In genomic region chr16:35982902-35983516, GRCm38 (mm10) we compare ENCODE assay signal across 8 mouse cellular contexts. TPM values are rescaled to one million over a fixed set of nuclear protein-coding genes. Genes with fewer than 3 reads are reported as not detected.
DNase-seq lines count a peak whose midpoint lies in the region; ATAC-seq and TF ChIP-seq lines count a peak whose summit lies in the region.

No protein-coding gene starts in this region.

- peak overlapping the region; percentile 99 for H3K27ac ChIP-seq in embryonic facial prominence, embryonic 14.5 days (replicated peaks; ENCODE audit: low read depth, low read length)
- peak overlapping the region; percentile 99 for H3K27ac ChIP-seq in limb, embryonic 14.5 days (replicated peaks; ENCODE audit: low read depth, low read length)
- H3K27ac ChIP-seq in midbrain, postnatal 0 days (ENCODE audit: low read depth, low read length) = peak overlapping the region; percentile 97

- H3K4me1 ChIP-seq in embryonic facial prominence, embryonic 14.5 days (ENCODE audit: control insufficient read depth, insufficient read depth, low read length) = peaks cover 7% of the 10 kb centered on the region
- H3K4me1 ChIP-seq in limb, embryonic 14.5 days (ENCODE audit: control insufficient read depth, insufficient read depth, low read length) = 0 out of 2 replicates have a peak, but pooled peaks cover 8% of the 10 kb centered on the region
- H3K4me1 ChIP-seq in midbrain, postnatal 0 days (ENCODE audit: insufficient read depth, low read length) = no peaks in the 10 kb centered on the region; the same call in 1 of the 2 replicates

- no peaks in the 10 kb centered on the region for H3K9me3 ChIP-seq in embryonic facial prominence, embryonic 14.5 days (ENCODE audit: control insufficient read depth, low read length)
- H3K9me3 ChIP-seq in limb, embryonic 14.5 days (ENCODE audit: control insufficient read depth, low read length) = no peaks in the 10 kb centered on the region
- H3K9me3 ChIP-seq in midbrain, postnatal 0 days (ENCODE audit: low read length) = no peaks in the 10 kb centered on the region

- peak; percentile 83; the same call in 1 of the 2 replicates for TF ChIP-seq POLR2A in limb, embryonic 14.5 days (IDR thresholded peaks at IDR 0.05; ENCODE audit: borderline replicate concordance, extremely low read depth, insufficient read depth, insufficient read length)

- peak; percentile 96 for ATAC-seq in embryonic facial prominence, embryonic 14.5 days (ENCODE audit: low read depth)
- ATAC-seq in limb, embryonic 14.5 days (ENCODE audit: low FRiP score, low read depth) = peak; percentile 94
- ATAC-seq in midbrain, postnatal 0 days (ENCODE audit: low FRiP score) = peak; percentile 96

- no peak; the same call in 1 of the 2 replicates for TF ChIP-seq CTCF in midbrain, postnatal 0 days (IDR thresholded peaks at IDR 0.05)

- H3K4me2 ChIP-seq in embryonic facial prominence, embryonic 14.5 days (ENCODE audit: low read depth, low read length) = peak overlapping the region; percentile 74
- H3K4me2 ChIP-seq in limb, embryonic 14.5 days (replicated peaks; ENCODE audit: low read depth, low read length, severe bottlenecking) = peak overlapping the region; percentile 60
- peak overlapping the region; percentile 58 for H3K4me2 ChIP-seq in midbrain, postnatal 0 days (ENCODE audit: low read depth, low read length, poor library complexity, severe bottlenecking)

- H3K36me3 ChIP-seq in embryonic facial prominence, embryonic 14.5 days (ENCODE audit: control insufficient read depth, insufficient read depth, low read length) = no peaks in the 10 kb centered on the region
- no peaks in the 10 kb centered on the region for H3K36me3 ChIP-seq in limb, embryonic 14.5 days (ENCODE audit: control insufficient read depth, insufficient read depth, low read length)
- no peaks in the 10 kb centered on the region for H3K36me3 ChIP-seq in midbrain, postnatal 0 days (ENCODE audit: insufficient read depth, low read length)

- no peaks in the 10 kb centered on the region for H3K27me3 ChIP-seq in embryonic facial prominence, embryonic 14.5 days (replicated peaks; ENCODE audit: control insufficient read depth, insufficient read depth, low read length)
- H3K27me3 ChIP-seq in limb, embryonic 14.5 days (ENCODE audit: control insufficient read depth, insufficient read depth, low read length) = no peaks in the 10 kb centered on the region
- H3K27me3 ChIP-seq in midbrain, postnatal 0 days (ENCODE audit: insufficient read depth, low read length) = no peaks in the 10 kb centered on the region

- peak overlapping the region; percentile 79 for H3K4me3 ChIP-seq in embryonic facial prominence, embryonic 14.5 days (ENCODE audit: low read depth, low read length)
- peak overlapping the region; percentile 85 for H3K4me3 ChIP-seq in limb, embryonic 14.5 days (replicated peaks; ENCODE audit: low read length)
- peak overlapping the region; percentile 81 for H3K4me3 ChIP-seq in midbrain, postnatal 0 days (ENCODE audit: low read depth, low read length)

- 0% methylated on average over 22 of the region's 54 CpGs for WGBS in embryonic facial prominence, embryonic 14.5 days
- under 1% methylated on average over 47 of the region's 54 CpGs for WGBS in limb, embryonic 14.5 days
- under 1% methylated on average over 30 of the region's 54 CpGs for WGBS in midbrain, postnatal 0 days

- DNase-seq in 3T3-L1 (ENCODE audit: low read depth, low spot score) = peak; percentile 92
- peak; percentile 76 to 86 for DNase-seq in adrenal gland, postnatal 4 days (ENCODE audit: low spot score in 2 of 2)
- peak; percentile 96 for DNase-seq in embryonic facial prominence, embryonic 14.5 days (ENCODE audit: low spot score)
- DNase-seq in heart, adult 8-10 months (ENCODE audit: low spot score) = peak; percentile 88
- DNase-seq in kidney, adult 9 months = peak; percentile 88
- peak; percentile 87 for DNase-seq in limb, embryonic 14.5 days (ENCODE audit: low spot score)
- DNase-seq in midbrain, postnatal 0 days (ENCODE audit: low spot score) = peak; percentile 95
- peak; percentile 85 to 88 for DNase-seq in spleen, postnatal 14 days (ENCODE audit: low spot score in 2 of 2)

- H3K9ac ChIP-seq in embryonic facial prominence, embryonic 14.5 days (ENCODE audit: low read depth, low read length) = peak overlapping the region; percentile 95
- peak overlapping the region; percentile 93 for H3K9ac ChIP-seq in limb, embryonic 14.5 days (ENCODE audit: low read depth, low read length, severe bottlenecking)
- peak overlapping the region; percentile 91 for H3K9ac ChIP-seq in midbrain, postnatal 0 days (replicated peaks; ENCODE audit: low read length, poor library complexity, severe bottlenecking)

RNA-seq across cellular contexts. Expression of gene Kpna1, which starts 4.5 kb away (rescaled TPM):
- 10 to 100 TPM; 49.9 to 58.6 TPM for total RNA-seq in adrenal gland, postnatal 4 days (2021)
- polyA plus RNA-seq in embryonic facial prominence, embryonic 14.5 days (2014; fragmentation: Nextera tagmentation; extraction: Ambion mirVana) = 40.4 and 42.0 TPM in 2 replicates
- total RNA-seq in heart, adult 8-10 months (2022) = 100 to 1,000 TPM; 115 to 133 (median 122) TPM
- 14.7 and 15.4 TPM in 2 replicates for polyA plus RNA-seq in limb, embryonic 14.5 days (2012; rRNA removed)
- polyA plus RNA-seq in limb, embryonic 14.5 days (2014; fragmentation: Nextera tagmentation; extraction: Ambion mirVana) = 38.7 and 39.5 TPM in 2 replicates
- total RNA-seq in midbrain, postnatal 0 days (2014; rRNA removed) = 68.5 and 84.4 TPM in 2 replicates
- 56.0 and 61.6 TPM in 2 replicates for polyA plus RNA-seq in midbrain, postnatal 0 days (2015; fragmentation: Nextera tagmentation; extraction: Ambion mirVana)

RNA-seq across cellular contexts. Expression of gene Dtx3l, which starts 44.1 kb away (rescaled TPM):
- total RNA-seq in adrenal gland, postnatal 4 days (2021) = 10 to 100 TPM in 1 of 2 experiments, 1 to 10 TPM in 1; 9.4 to 12.4 TPM
- 4.3 and 4.5 TPM in 2 replicates for polyA plus RNA-seq in embryonic facial prominence, embryonic 14.5 days (2014; fragmentation: Nextera tagmentation; extraction: Ambion mirVana)
- 10 to 100 TPM in 2 of 4 experiments, 1 to 10 TPM in 2; 8.1 to 11.3 (median 10.3) TPM for total RNA-seq in heart, adult 8-10 months (2022)
- 1.8 and 2.0 TPM in 2 replicates for polyA plus RNA-seq in limb, embryonic 14.5 days (2012; rRNA removed)
- 3.2 and 3.5 TPM in 2 replicates for polyA plus RNA-seq in limb, embryonic 14.5 days (2014; fragmentation: Nextera tagmentation; extraction: Ambion mirVana)
- total RNA-seq in midbrain, postnatal 0 days (2014; rRNA removed) = 1.9 and 2.3 TPM in 2 replicates
- 0.93 and 1.2 TPM in 2 replicates for polyA plus RNA-seq in midbrain, postnatal 0 days (2015; fragmentation: Nextera tagmentation; extraction: Ambion mirVana)

RNA-seq across cellular contexts. Expression of gene Parp9, which starts 44.7 kb away (rescaled TPM):
- total RNA-seq in adrenal gland, postnatal 4 days (2021) = 10 to 100 TPM; 17.7 to 18.4 TPM
- 5.4 and 6.1 TPM in 2 replicates for polyA plus RNA-seq in embryonic facial prominence, embryonic 14.5 days (2014; fragmentation: Nextera tagmentation; extraction: Ambion mirVana)
- 10 to 100 TPM in 2 of 4 experiments, 1 to 10 TPM in 2; 7.5 to 11.6 (median 9.8) TPM for total RNA-seq in heart, adult 8-10 months (2022)
- 3.5 and 4.1 TPM in 2 replicates for polyA plus RNA-seq in limb, embryonic 14.5 days (2012; rRNA removed)
- polyA plus RNA-seq in limb, embryonic 14.5 days (2014; fragmentation: Nextera tagmentation; extraction: Ambion mirVana) = 4.3 and 5.3 TPM in 2 replicates
- 3.0 and 4.3 TPM in 2 replicates for total RNA-seq in midbrain, postnatal 0 days (2014; rRNA removed)
- 1.9 and 3.3 TPM in 2 replicates for polyA plus RNA-seq in midbrain, postnatal 0 days (2015; fragmentation: Nextera tagmentation; extraction: Ambion mirVana)

RNA-seq across cellular contexts. Expression of gene Wdr5b, which starts 58.0 kb away (rescaled TPM):
- total RNA-seq in adrenal gland, postnatal 4 days (2021) = 1 to 10 TPM; 7.4 to 9.3 TPM
- 9.7 and 12.2 TPM in 2 replicates for polyA plus RNA-seq in embryonic facial prominence, embryonic 14.5 days (2014; fragmentation: Nextera tagmentation; extraction: Ambion mirVana)
- 1 to 10 TPM; 2.9 to 4.2 (median 3.7) TPM for total RNA-seq in heart, adult 8-10 months (2022)
- 5.2 and 6.1 TPM in 2 replicates for polyA plus RNA-seq in limb, embryonic 14.5 days (2012; rRNA removed)
- polyA plus RNA-seq in limb, embryonic 14.5 days (2014; fragmentation: Nextera tagmentation; extraction: Ambion mirVana) = 11.9 and 13.7 TPM in 2 replicates
- 5.8 and 9.3 TPM in 2 replicates for total RNA-seq in midbrain, postnatal 0 days (2014; rRNA removed)
- polyA plus RNA-seq in midbrain, postnatal 0 days (2015; fragmentation: Nextera tagmentation; extraction: Ambion mirVana) = 6.1 and 6.6 TPM in 2 replicates

Comparison
In these comparisons a context has a peak if more than half of its experiments do, and no peak if none do; other contexts are left out.
1. Peak in every context shown above with its lines: DNase-seq, ATAC-seq, H3K4me3 ChIP-seq and H3K27ac ChIP-seq.